Mouse (Mus musculus) kidney, postnatal 10 days (tissue): ENCODE measurements at regions not wholly inside any gene's neighbourhood (a gene's known extent, or its start where the extent isn't known, plus 50 kb on each side); places are given as distances from the start of the nearest gene placed in this dataset.
"Not testable (repeated sequence)": the region's sequence is repeated elsewhere in the genome, so short reads cannot be mapped to it uniquely, and the experiment has no call there.

Source experiments
- DNase-seq: peaks from one replicate; pipeline ENCODE4 v3.0.0; 2021; ENCODE audit warnings: mixed read lengths

GRCm38 (mm10) chr19:49115484-49115883 is 909.7 kb downstream of the Sorcs3 start:
- DNase-seq: no peak

- DNase-seq: no peak
Measured at GRCm38 (mm10) chr19:49131664-49132063, 925.8 kb downstream of the Sorcs3 start.

GRCm38 (mm10) chr19:49172078-49172477 is 966.3 kb downstream of the Sorcs3 start:
- DNase-seq: no peak

GRCm38 (mm10) chr19:49207971-49208370 is 1002.1 kb downstream of the Sorcs3 start:
- no peak for DNase-seq

GRCm38 (mm10) chr19:49242601-49243000 is 1036.8 kb downstream of the Sorcs3 start:
- DNase-seq: no peak

- no peak for DNase-seq
Measured at GRCm38 (mm10) chr19:49245114-49245714, 1039.4 kb downstream of the Sorcs3 start.

GRCm38 (mm10) chr19:49264616-49265015 is 1058.8 kb downstream of the Sorcs3 start:
- DNase-seq: peak; percentile 44

GRCm38 (mm10) chr19:49267864-49268480 is 1062.1 kb downstream of the Sorcs3 start:
- DNase-seq: no peak

- no peak for DNase-seq
Measured at GRCm38 (mm10) chr19:49282626-49283261, 1076.9 kb downstream of the Sorcs3 start.

GRCm38 (mm10) chr19:49294980-49295379 is 1089.2 kb downstream of the Sorcs3 start:
- no peak for DNase-seq

- DNase-seq: peak; percentile 14
Measured at GRCm38 (mm10) chr19:49299351-49300271, 1093.8 kb downstream of the Sorcs3 start.

GRCm38 (mm10) chr19:49301364-49302091 is 1095.7 kb downstream of the Sorcs3 start:
- peak; percentile 51 for DNase-seq

GRCm38 (mm10) chr19:49305804-49306203 is 1100.0 kb downstream of the Sorcs3 start:
- DNase-seq: no peak

GRCm38 (mm10) chr19:49314229-49314628 is 1108.4 kb downstream of the Sorcs3 start:
- no peak for DNase-seq

GRCm38 (mm10) chr19:49359642-49360041 is 1153.8 kb downstream of the Sorcs3 start:
- no peak for DNase-seq

- DNase-seq: no peak
Measured at GRCm38 (mm10) chr19:49360715-49361114, 1154.9 kb downstream of the Sorcs3 start.

- DNase-seq: not testable (repeated sequence)
Measured at GRCm38 (mm10) chr19:49361116-49361515, 1155.3 kb downstream of the Sorcs3 start.

- DNase-seq: no peak
Measured at GRCm38 (mm10) chr19:49372921-49373320, 1167.1 kb downstream of the Sorcs3 start.

GRCm38 (mm10) chr19:49374295-49374694 is 1168.5 kb downstream of the Sorcs3 start:
- DNase-seq: no peak

GRCm38 (mm10) chr19:49374926-49375325 is 1169.1 kb downstream of the Sorcs3 start:
- no peak for DNase-seq

- DNase-seq: peak; percentile 11
Measured at GRCm38 (mm10) chr19:49375754-49376619, 1170.2 kb downstream of the Sorcs3 start.
